Mouse (Mus musculus) c-Kit-positive CD71-negative TER-119-negative erythroid progenitor cells, embryonic 14.5 days (primary cell): ENCODE data around the gene Slc35f6.
"Not testable (repeated sequence)": the region's sequence is repeated elsewhere in the genome, so short reads cannot be mapped to it uniquely, and the experiment has no call there.

Experiments
- DNase-seq: peaks from one replicate; pipeline ENCODE4 v3.0.0-alpha.2; 2013; ENCODE audit warnings: low read depth

Gene Slc35f6

GRCm38 (mm10) chr5:30700361-30701000 is 52.7 kb downstream of the Slc35f6 start:
- DNase-seq: no peak

DNA sequence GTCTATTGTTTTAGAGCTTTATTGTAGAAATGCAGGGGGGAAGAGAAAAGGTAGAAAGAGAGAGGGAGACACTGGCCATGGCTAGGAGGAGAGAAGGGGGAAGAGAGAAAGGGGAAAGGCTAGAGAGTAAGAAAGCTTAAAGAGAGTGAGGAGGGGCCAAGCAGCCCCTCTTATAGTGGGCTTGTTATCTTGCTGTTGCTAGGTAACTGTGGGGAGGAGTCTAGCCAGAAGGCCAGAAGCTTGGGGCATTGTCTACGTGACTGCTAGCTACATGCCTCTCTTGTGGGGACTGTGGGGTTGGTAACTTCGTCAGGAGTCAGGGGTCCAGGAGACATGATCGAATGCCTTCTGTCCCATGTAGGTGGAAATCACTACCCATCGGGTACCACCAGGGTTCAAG is 53.6 kb downstream of the Slc35f6 start:
- not testable (repeated sequence) for DNase-seq

DNA sequence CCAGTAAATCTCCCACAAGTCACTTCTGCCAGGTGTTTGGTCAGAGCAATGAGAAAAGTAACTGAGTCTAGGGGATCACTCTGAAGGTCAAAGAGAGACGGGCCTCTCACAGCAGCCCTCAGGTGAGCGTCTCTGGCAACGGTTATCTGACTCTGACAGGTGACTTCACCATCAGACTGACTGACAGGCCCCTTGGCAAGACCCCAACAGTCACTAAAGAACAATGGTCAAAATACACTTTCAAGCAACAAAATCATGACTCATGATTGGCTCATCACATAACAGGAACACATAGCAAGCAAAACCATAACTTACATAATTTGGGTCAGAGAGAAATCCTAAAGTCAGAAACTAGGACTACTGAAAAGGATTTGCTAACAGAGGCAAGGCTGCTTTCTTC is 54.1 kb downstream of the Slc35f6 start:
- no peak for DNase-seq
